Mouse (Mus musculus) embryonic facial prominence, embryonic 14.5 days (tissue): ENCODE results near the gene Gucd1. TPM values are rescaled to one million over a fixed set of nuclear protein-coding genes. Genes with fewer than 3 reads are reported as not detected.
"Not testable (repeated sequence)": the region's sequence is repeated elsewhere in the genome, so short reads cannot be mapped to it uniquely, and the experiment has no call there.

Source experiments
- ATAC-seq: fragments of 200-750 bp; cut with Nextera tagmentation; 2 replicates; pipeline ENCODE4 v1.8.0; 2017; ENCODE audit warnings: low read depth, moderate number of reproducible peaks, moderate TSS enrichment
- DNase-seq: peaks from one replicate; pipeline ENCODE4 v3.0.0-alpha.2; 2015; ENCODE audit warnings: low spot score
- H3K27ac ChIP-seq: fragments of 300-500 bp; sonication (generic); replicated peaks from 2 replicates; pipeline ENCODE4 v1.5.1; 2014; ENCODE audit warnings: low read depth, mild to moderate bottlenecking, low read length, moderate library complexity
- H3K27me3 ChIP-seq: fragments of 300-500 bp; sonication (generic); replicated peaks from 2 replicates; pipeline ENCODE4 v1.6.1; 2014; ENCODE audit warnings: low read length; ENCODE audit not compliant: control insufficient read depth, insufficient read depth
- H3K36me3 ChIP-seq: fragments of 300-500 bp; sonication (generic); 2 replicates; pipeline ENCODE4 v1.6.1; 2014; ENCODE audit warnings: low read length, mixed read lengths; ENCODE audit not compliant: control insufficient read depth, insufficient read depth
- H3K4me1 ChIP-seq: fragments of 300-500 bp; sonication (generic); 2 replicates; pipeline ENCODE4 v1.6.1; 2014; ENCODE audit warnings: antibody characterized with exemption, low read length; ENCODE audit not compliant: control insufficient read depth, insufficient read depth
- H3K4me2 ChIP-seq: fragments of 300-500 bp; sonication (generic); 2 replicates; pipeline ENCODE4 v1.6.1; 2014; ENCODE audit warnings: low read depth, mild to moderate bottlenecking, low read length, moderate library complexity, mixed read lengths
- H3K4me3 ChIP-seq: fragments of 300-500 bp; sonication (generic); 2 replicates; pipeline ENCODE4 v1.5.1; 2014; ENCODE audit warnings: low read depth, mild to moderate bottlenecking, low read length
- H3K9ac ChIP-seq: fragments of 300-500 bp; sonication (generic); 2 replicates; pipeline ENCODE4 v1.6.1; 2014; ENCODE audit warnings: low read depth, mild to moderate bottlenecking, low read length, moderate library complexity, mixed read lengths
- H3K9me3 ChIP-seq: fragments of 300-500 bp; sonication (generic); 2 replicates; pipeline ENCODE4 v1.6.1; 2016; ENCODE audit warnings: low read length; ENCODE audit not compliant: control insufficient read depth
- WGBS: fragments of 180-500 bp; shearing (Covaris S2); extraction: QIAGEN DNeasy Blood & Tissue Kit; methylation state at CpG from one replicate; pipeline ENCODE4 v1.1.7; 2014; 5-methylcytosine and 5-hydroxymethylcytosine counted together
- polyA plus RNA-seq: library from polyadenylated mRNA; unstranded; fragments of >200 nt; fragmentation: Nextera tagmentation; extraction: Ambion mirVana; gene quantifications from 2 replicates; pipeline ENCODE4 v1.2.1, GENCODE M21; 2014

Gucd1 gene
- polyA plus RNA-seq, 1 experiment from 2014 or later, result 32.9 TPM

DNA sequence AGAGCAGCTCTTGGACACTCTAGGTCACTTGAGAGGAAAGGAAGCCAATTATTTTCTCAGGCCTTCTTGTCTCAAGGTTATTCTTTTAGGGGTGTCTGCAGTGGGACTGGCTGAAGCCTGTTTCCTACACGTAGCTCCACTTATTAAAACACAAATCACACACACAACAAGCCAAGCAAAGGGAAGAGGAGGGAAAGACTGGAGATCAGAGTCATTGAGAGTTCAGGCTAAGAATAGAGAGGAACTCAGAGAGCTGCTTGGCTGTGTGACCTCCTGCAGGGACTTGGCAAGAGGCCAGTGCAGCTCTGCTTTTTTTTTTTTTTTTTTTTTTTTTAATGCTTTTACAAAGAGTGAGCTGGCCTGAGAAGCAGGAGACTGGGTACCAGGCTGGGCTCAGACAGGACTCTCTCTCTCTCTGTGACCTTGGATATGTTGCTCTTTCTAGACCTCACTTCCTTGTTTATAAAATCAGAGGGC is 153.5 kb downstream of the Gucd1 start:
- peak; percentile 68 for ATAC-seq
- not testable (repeated sequence) for H3K27me3 ChIP-seq, H3K36me3 ChIP-seq, H3K4me3 ChIP-seq, H3K9ac ChIP-seq, H3K4me2 ChIP-seq, H3K27ac ChIP-seq, H3K4me1 ChIP-seq, H3K9me3 ChIP-seq
- 41% methylated on average over 1 of the region's 1 CpGs for WGBS
- DNase-seq, result peak; percentile 62

DNA sequence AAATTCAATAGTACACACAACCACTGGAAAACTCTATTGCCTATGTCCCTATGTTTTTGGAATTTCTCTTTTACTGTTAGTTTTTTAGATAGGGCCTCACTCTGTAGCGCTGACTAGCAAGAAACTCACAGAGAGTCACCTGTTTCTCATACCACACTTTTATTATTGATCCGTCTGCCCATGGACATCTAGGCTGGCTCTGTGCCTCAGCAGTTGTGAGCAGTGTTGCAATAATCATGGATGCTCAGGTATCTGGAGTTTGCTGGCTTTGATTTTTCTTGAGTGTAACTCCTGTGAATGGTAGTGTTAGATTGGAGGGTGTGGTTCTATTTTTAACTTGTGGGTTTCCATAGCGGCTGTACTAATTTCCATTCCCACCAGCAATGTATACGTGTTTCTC is 162.4 kb downstream of the Gucd1 start:
- Histone ChIP-seq H3K36me3 (no peaks in the 10 kb centered on the region), H3K4me3 (no peak overlapping the region), H3K4me1 (no peaks in the 10 kb centered on the region), H3K27me3 (no peaks in the 10 kb centered on the region), H3K4me2 (no peak overlapping the region), H3K9ac (no peak overlapping the region), H3K9me3 (no peaks in the 10 kb centered on the region), H3K27ac (no peak overlapping the region)
- WGBS, result 62% methylated on average over 4 of the region's 4 CpGs
- DNase-seq (no peak), ATAC-seq (no peak)

DNA sequence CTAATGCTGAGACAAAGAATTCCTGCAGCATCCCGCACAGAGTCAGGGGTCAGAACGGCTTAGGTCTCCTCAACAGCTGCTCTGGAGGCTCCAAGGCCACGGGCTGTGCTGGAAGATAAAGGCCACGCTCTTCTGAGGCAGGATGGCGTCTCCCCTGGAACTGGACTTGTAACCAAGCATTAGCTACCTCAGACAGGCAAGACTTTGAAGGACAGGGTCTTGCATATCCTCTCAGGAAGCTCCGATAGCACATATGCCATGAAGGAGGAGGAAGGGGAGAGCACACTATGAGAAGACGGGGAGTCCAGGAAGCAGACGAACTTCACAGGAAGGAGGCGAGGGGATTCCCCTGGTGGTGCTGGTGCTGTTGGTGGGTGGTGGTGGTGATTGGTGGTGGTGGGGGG is 163.9 kb downstream of the Gucd1 start:
- WGBS, result 68% methylated on average over 6 of the region's 9 CpGs

DNA sequence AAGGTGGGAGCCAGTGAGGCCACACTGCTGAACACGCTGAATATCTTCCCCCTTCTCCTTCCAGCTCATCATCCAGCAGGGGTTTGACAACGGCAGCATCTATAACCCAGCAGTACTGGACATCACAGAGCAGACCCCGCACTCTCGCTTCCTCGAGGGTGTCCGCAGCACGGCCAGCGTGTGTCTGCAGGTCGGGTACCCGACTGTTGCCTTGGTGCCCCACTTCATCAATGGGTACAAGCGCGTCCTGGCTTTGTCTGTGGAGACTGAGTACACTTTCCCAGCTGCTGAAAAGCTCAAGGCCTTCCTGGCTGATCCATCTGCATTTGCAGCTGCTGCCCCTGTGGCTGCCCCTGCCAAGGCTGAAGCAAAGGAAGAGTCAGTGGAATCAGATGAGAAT is 165.2 kb downstream of the Gucd1 start:
- Histone ChIP-seq H3K4me2 (no peak overlapping the region), H3K4me1 (no peaks in the 10 kb centered on the region), H3K9ac (no peak overlapping the region), H3K4me3 (no peak overlapping the region), H3K27me3 (no peaks in the 10 kb centered on the region), H3K27ac (no peak overlapping the region), H3K36me3 (no peaks in the 10 kb centered on the region), H3K9me3 (no peaks in the 10 kb centered on the region)
- WGBS, result 96% methylated on average over 12 of the region's 12 CpGs
- ATAC-seq (no peak), DNase-seq (no peak)

More for the DNA sequence above, 163.9 kb downstream of the Gucd1 start:
- H3K9me3 ChIP-seq, H3K4me2 ChIP-seq, DNase-seq, H3K36me3 ChIP-seq, H3K4me3 ChIP-seq, ATAC-seq, H3K4me1 ChIP-seq, H3K27me3 ChIP-seq, H3K27ac ChIP-seq, H3K9ac ChIP-seq: not testable (repeated sequence)

DNA sequence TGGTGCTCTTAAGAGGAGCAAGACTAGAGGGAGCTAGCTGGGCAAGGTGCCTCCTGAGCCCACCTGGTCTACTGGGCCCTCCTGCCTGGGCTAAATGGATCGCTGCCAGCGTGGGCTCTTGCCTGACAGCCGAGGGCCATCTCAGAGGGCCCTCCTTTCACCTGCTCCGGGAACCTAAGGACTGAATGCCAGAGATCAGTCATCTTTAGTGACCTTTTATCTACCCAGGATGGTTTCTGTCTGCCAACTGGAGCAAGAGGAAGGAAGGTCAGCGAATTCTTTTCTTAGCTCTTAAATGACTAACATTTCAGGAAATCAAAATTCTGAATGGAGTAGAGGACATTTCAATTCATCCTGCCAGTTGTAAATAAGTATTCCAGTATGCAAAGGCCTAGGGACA is 167.2 kb downstream of the Gucd1 start:
- no peak overlapping the region for H3K4me2 ChIP-seq
- 89% methylated on average over 5 of the region's 5 CpGs for WGBS

DNA sequence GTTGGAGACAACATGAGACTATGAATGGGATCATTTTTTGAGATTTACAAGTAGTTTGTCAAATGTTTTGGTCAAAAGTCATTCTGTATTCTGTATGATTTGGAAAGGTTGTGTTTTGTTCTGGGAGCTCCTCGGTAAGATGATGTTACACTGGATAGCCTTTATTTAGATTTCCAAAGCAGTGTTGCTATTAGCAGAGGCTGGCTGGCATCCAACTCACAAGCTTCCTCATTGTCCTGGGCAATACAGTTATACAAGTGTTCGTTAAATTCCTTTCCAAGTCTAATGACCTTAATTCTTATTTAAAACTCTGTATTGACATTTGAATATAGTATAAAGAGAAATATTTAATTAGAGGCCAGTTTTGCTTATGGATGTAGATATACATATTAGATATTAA is 172.5 kb downstream of the Gucd1 start:
- 67% methylated on average over 2 of the region's 2 CpGs for WGBS
- H3K9ac ChIP-seq, result no peak overlapping the region
- H3K4me3 ChIP-seq, result no peak overlapping the region
- H3K27ac ChIP-seq, result no peak overlapping the region
- no peak for ATAC-seq
- H3K9me3 ChIP-seq, result no peaks in the 10 kb centered on the region
- H3K36me3 ChIP-seq, result no peaks in the 10 kb centered on the region
- no peak overlapping the region for H3K4me2 ChIP-seq
- no peaks in the 10 kb centered on the region for H3K27me3 ChIP-seq
- H3K4me1 ChIP-seq, result no peaks in the 10 kb centered on the region
- DNase-seq, result peak; percentile 15

More for the DNA sequence above, 167.2 kb downstream of the Gucd1 start:
- ATAC-seq, result no peak
- Histone ChIP-seq H3K27me3 (no peaks in the 10 kb centered on the region), H3K4me1 (no peaks in the 10 kb centered on the region), H3K36me3 (no peaks in the 10 kb centered on the region), H3K27ac (no peak overlapping the region), H3K9me3 (no peaks in the 10 kb centered on the region), H3K4me3 (no peak overlapping the region), H3K9ac (no peak overlapping the region)
- no peak for DNase-seq

DNA sequence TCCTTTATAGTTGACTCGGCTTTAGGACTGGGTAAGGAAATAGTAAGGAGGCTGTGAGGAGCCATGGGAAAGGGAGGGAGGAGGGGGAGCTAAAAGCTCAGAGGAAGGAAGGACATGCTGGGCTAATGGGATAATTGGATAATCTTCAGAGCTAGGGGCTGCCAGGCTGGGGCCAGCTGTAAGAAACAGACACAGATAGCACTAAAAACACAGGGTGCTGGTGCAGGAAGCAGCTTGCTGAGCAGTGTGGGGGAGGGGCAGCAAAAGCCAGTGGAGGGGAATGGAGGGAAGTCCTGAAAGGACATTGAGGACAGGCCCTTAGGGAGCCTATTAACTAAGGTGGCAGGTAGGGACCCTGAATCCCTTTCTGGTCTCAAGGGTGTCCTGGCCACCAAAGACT is 173.2 kb downstream of the Gucd1 start:
- not testable (repeated sequence) for H3K4me3 ChIP-seq
- 38% methylated on average over 1 of the region's 1 CpGs for WGBS

DNA sequence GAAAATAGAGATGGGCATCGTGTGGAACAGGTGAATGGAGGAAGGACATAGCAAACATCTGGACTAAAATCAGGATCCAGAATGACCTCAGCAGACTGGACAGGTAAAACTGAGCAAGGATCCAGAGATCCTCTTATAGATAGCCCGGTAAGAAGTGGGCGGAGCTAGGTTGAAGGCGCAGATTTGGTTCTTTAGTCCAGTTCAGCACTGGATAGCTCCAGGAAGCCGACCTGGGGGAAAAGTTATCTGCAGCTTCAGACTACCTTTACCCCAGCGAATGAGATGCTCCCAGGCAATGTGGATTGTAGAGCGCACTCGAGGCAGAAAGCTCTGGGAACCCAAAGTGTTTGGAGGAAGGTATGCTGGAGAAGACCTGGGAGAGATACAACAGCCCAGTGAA is 175.8 kb downstream of the Gucd1 start:
- ATAC-seq, result no peak
- WGBS, result 33% methylated on average over 8 of the region's 8 CpGs
- H3K4me2 ChIP-seq, result no peak overlapping the region
- no peaks in the 10 kb centered on the region for H3K27me3 ChIP-seq
- H3K36me3 ChIP-seq, result no peaks in the 10 kb centered on the region
- no peak overlapping the region for H3K9ac ChIP-seq
- H3K27ac ChIP-seq, result no peak overlapping the region
- H3K4me1 ChIP-seq, result no peaks in the 10 kb centered on the region
- H3K4me3 ChIP-seq, result no peak overlapping the region
- peak; percentile 35 for DNase-seq
- H3K9me3 ChIP-seq, result no peaks in the 10 kb centered on the region

More for the DNA sequence above, 173.2 kb downstream of the Gucd1 start:
- not testable (repeated sequence) for H3K27me3 ChIP-seq, H3K4me2 ChIP-seq, DNase-seq, H3K9me3 ChIP-seq, H3K9ac ChIP-seq, H3K4me1 ChIP-seq, H3K27ac ChIP-seq, H3K36me3 ChIP-seq
- ATAC-seq, result peak; percentile 41; the same call in 1 of the 2 replicates

DNA sequence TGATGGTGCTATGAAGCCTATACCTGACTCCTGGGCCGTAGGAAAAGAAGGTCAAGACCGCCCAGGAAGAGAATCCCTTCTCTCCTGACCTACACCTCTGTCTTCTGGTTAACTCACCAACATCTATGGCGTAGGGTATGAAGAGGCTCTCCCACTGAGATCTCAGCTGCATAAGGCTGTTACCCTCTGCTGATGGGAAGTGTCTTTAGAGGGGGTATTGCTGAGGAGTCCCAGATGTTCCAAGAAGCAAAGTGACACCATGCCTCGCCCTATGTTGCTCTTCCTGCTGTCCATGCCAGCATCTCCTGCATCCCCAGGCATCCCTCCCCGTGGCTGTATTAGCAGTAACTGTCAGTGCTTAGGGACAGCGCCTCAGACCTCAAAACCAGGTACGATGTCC is 178.4 kb downstream of the Gucd1 start:
- DNase-seq (no peak), ATAC-seq (no peak)
- H3K9me3 ChIP-seq, result no peaks in the 10 kb centered on the region
- no peaks in the 10 kb centered on the region for H3K36me3 ChIP-seq
- H3K4me1 ChIP-seq, result no peaks in the 10 kb centered on the region
- H3K4me2 ChIP-seq, result no peak overlapping the region
- no peaks in the 10 kb centered on the region for H3K27me3 ChIP-seq
- H3K4me3 ChIP-seq, result no peak overlapping the region
- no peak overlapping the region for H3K9ac ChIP-seq
- 79% methylated on average over 7 of the region's 7 CpGs for WGBS
- no peak overlapping the region for H3K27ac ChIP-seq
